Mouse (Mus musculus) monocyte, adult 5-6 weeks (primary cell): ENCODE data around the gene Slc9a9. TPM values are rescaled to one million over a fixed set of nuclear protein-coding genes. Genes with fewer than 3 reads are reported as not detected.

Source experiments
- ATAC-seq: fragments of 153-309, 156-312 bp; replicated peaks from 2 replicates; pipeline ENCODE4 v1.8.0; 2017; ENCODE audit warnings: mild to moderate bottlenecking; ENCODE audit not compliant: low TSS enrichment, insufficient number of reproducible peaks, severe bottlenecking, poor library complexity, low FRiP score
- total RNA-seq: library from RNA; stranded (forward); fragments of 200-1000, 200-491, 200-594 nt; gene quantifications from 3 replicates; pipeline ENCODE4 v1.2.3, GENCODE M21; 2017

Gene Slc9a9
- total RNA-seq, 1 experiment from 2014 or later = 49.1 TPM

GRCm38 (mm10) chr9:94716695-94717094, 47.0 kb downstream of the Slc9a9 start:
- ATAC-seq = no peak

GRCm38 (mm10) chr9:94723631-94724030, 53.9 kb downstream of the Slc9a9 start:
- ATAC-seq = no peak

- ATAC-seq = no peak
Observed at GRCm38 (mm10) chr9:94725121-94725520, 55.4 kb downstream of the Slc9a9 start.

- ATAC-seq = no peak
Observed at GRCm38 (mm10) chr9:94727457-94727856, 57.7 kb downstream of the Slc9a9 start.

- ATAC-seq = no peak
Observed at GRCm38 (mm10) chr9:94730396-94730795, 60.7 kb downstream of the Slc9a9 start.

- ATAC-seq = no peak
Observed at GRCm38 (mm10) chr9:94732136-94732535, 62.4 kb downstream of the Slc9a9 start.

- no peak for ATAC-seq
Observed at GRCm38 (mm10) chr9:94732599-94733287, 63.0 kb downstream of the Slc9a9 start.

GRCm38 (mm10) chr9:94734320-94734719, 64.6 kb downstream of the Slc9a9 start:
- no peak for ATAC-seq

GRCm38 (mm10) chr9:94737226-94737625, 67.5 kb downstream of the Slc9a9 start:
- no peak for ATAC-seq

- ATAC-seq = no peak
Observed at GRCm38 (mm10) chr9:94738555-94739427, 69.1 kb downstream of the Slc9a9 start.

GRCm38 (mm10) chr9:94740841-94741240, 71.1 kb downstream of the Slc9a9 start:
- no peak for ATAC-seq

GRCm38 (mm10) chr9:94743291-94743690, 73.6 kb downstream of the Slc9a9 start:
- no peak for ATAC-seq

- ATAC-seq = no peak
Observed at GRCm38 (mm10) chr9:94748503-94748902, 78.8 kb downstream of the Slc9a9 start.

GRCm38 (mm10) chr9:94750187-94750586, 80.5 kb downstream of the Slc9a9 start:
- ATAC-seq = no peak

- ATAC-seq = 0 out of 2 replicates have a peak, but pooled peaks have one; percentile 22
Observed at GRCm38 (mm10) chr9:94750935-94751637, 81.4 kb downstream of the Slc9a9 start.

GRCm38 (mm10) chr9:94751638-94752021, 81.9 kb downstream of the Slc9a9 start:
- no peak for ATAC-seq

- ATAC-seq = no peak
Observed at GRCm38 (mm10) chr9:94752121-94752520, 82.4 kb downstream of the Slc9a9 start.

GRCm38 (mm10) chr9:94759904-94760303, 90.2 kb downstream of the Slc9a9 start:
- ATAC-seq = no peak

GRCm38 (mm10) chr9:94768114-94768513, 98.4 kb downstream of the Slc9a9 start:
- ATAC-seq = no peak
